Mouse (Mus musculus) heart, embryonic 12.5 days (tissue): ENCODE results near the gene Dicer1. TPM values are rescaled to one million over a fixed set of nuclear protein-coding genes. Genes with fewer than 3 reads are reported as not detected.
A peak's percentile ranks its signal among the peaks of the same experiment; 100 is the strongest.

Experiments used
- ATAC-seq: fragments of 200-750 bp; cut with Nextera tagmentation; 2 replicates; pipeline ENCODE4 v1.8.0; 2017; ENCODE audit warnings: moderate TSS enrichment, moderate library complexity; ENCODE audit not compliant: insufficient number of reproducible peaks, low FRiP score
- H3K27ac ChIP-seq: fragments of 300-500 bp; sonication (generic); 2 replicates; pipeline ENCODE4 v1.5.1; 2016; ENCODE audit warnings: mild to moderate bottlenecking, moderate library complexity; ENCODE audit not compliant: poor library complexity, severe bottlenecking
- H3K27me3 ChIP-seq: fragments of 300-500 bp; sonication (generic); replicated peaks from 2 replicates; pipeline ENCODE4 v1.6.1; 2016; ENCODE audit warnings: mild to moderate bottlenecking, moderate library complexity
- H3K36me3 ChIP-seq: fragments of 300-500 bp; sonication (generic); 2 replicates; pipeline ENCODE4 v1.6.1; 2016; ENCODE audit warnings: mild to moderate bottlenecking, moderate library complexity
- H3K4me1 ChIP-seq: fragments of 300-500 bp; sonication (generic); replicated peaks from 2 replicates; pipeline ENCODE4 v1.6.1; 2016; ENCODE audit warnings: mild to moderate bottlenecking
- H3K4me2 ChIP-seq: fragments of 300-500 bp; sonication (generic); 2 replicates; pipeline ENCODE4 v1.6.1; 2016; ENCODE audit warnings: mild to moderate bottlenecking, moderate library complexity
- H3K4me3 ChIP-seq: fragments of 300-500 bp; sonication (generic); 2 replicates; pipeline ENCODE4 v1.5.1; 2016; ENCODE audit warnings: mild to moderate bottlenecking
- H3K9ac ChIP-seq: fragments of 300-500 bp; sonication (generic); 2 replicates; pipeline ENCODE4 v1.6.1; 2016; ENCODE audit warnings: mild to moderate bottlenecking, moderate library complexity
- H3K9me3 ChIP-seq: fragments of 300-500 bp; sonication (generic); replicated peaks from 2 replicates; pipeline ENCODE4 v1.6.1; 2016; ENCODE audit warnings: mild to moderate bottlenecking, moderate library complexity
- WGBS: fragments of 180-500 bp; shearing (Covaris S2); methylation state at CpG from one replicate; pipeline ENCODE4 v1.1.7; 2016; 5-methylcytosine and 5-hydroxymethylcytosine counted together
- polyA plus RNA-seq: library from polyadenylated mRNA; unstranded; fragments of >200 nt; fragmentation: Nextera tagmentation; extraction: Ambion mirVana; gene quantifications from 2 replicates; pipeline ENCODE4 v1.2.1, GENCODE M21; 2016

The Dicer1 gene
- 41.6 and 41.9 TPM in 2 replicates for polyA plus RNA-seq

DNA sequence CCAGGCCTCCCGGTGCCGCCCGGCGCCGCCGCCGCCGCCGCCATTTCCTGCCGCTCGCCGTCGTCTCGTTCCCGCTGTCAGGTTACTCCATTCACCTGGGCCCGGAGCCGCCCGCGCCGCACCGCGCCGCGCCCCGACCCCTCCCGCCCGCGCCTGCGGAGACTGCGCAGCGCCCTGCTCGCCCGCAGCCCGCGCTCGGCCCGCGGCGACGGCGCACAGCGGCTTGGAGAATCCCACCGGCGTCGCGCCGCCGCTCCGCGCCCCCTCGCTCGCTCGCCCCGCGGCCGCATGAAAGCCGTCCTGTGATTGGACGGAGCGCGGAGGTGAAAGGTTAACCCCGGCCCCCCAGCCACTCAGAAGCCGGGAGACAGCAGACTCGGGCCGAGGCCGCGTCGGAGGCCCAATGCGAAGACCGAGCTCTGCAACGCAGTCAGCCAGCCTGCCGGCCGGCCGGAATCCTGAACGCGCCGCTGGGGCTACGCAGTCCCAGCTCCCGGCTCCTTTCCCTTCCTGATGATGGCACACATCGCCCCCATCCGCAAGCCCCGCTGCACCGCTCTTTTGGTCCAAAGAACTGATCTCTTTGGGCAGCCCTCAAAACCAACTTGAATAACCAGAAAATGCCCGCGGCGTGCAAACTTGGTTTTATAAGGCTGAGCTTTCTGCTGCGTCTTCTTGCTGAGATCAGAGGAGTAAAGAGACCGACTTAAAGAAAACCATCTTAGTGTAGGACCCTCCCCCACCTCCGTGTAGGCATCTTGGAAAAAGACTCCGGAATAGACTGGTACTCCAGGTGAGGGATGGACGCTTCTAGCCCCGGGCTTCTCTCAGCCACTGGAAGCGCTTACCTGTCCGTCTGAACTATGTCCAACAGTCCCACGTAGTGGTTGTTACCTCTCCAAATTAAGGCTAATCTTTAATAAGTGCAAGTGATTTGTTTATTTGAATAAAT, at the start of gene Dicer1:
Dicer1 (minus strand) TSS at position 139 of the 952 bp plus-strand sequence.
- Histone ChIP-seq H3K9me3 (no peaks in the 10 kb centered on the region), H3K27me3 (no peaks in the 10 kb centered on the region), H3K9ac (peak within 1 kb of the TSS; percentile 98), H3K36me3 (no peaks in the 10 kb centered on the region), H3K4me2 (peak within 1 kb of the TSS; percentile 88), H3K4me1 (peaks cover 42% of the 10 kb centered on the region), H3K27ac (peak within 1 kb of the TSS; percentile 89), H3K4me3 (peak within 1 kb of the TSS; percentile 90)
- WGBS, result under 1% methylated on average over 93 of the region's 94 CpGs
- peak; percentile 96 for ATAC-seq

DNA sequence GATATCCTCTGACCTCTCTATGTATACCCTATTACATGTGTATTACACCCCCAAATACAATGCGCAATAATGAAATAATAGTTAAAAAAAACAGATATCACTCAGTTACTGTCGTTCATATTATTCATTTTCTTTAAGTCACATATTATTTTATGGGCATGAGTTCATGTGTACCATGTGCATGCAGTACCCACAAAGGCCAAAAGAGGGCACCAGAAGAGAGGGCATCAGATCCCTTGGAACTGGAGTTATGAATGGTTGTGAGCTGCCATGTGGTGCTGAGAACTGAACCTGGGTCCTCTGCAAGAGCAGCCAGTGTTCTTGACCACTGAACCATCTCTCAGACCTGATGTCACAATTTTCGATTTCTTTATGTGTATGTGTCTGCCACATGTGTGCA, 47.6 kb upstream of the Dicer1 start:
- H3K27me3 ChIP-seq, result peaks cover 17% of the 10 kb centered on the region

GRCm38 (mm10) chr12:104797905-104798304, 46.2 kb upstream of the Dicer1 start:
- 90% methylated on average over 6 of the region's 6 CpGs for WGBS
- H3K9ac ChIP-seq, result no peak overlapping the region
- H3K36me3 ChIP-seq, result peaks cover 7% of the 10 kb centered on the region; the same call in 1 of the 2 replicates
- H3K27ac ChIP-seq, result no peak overlapping the region
- no peak overlapping the region for H3K4me3 ChIP-seq
- peaks cover 14% of the 10 kb centered on the region for H3K27me3 ChIP-seq
- ATAC-seq, result no peak
- H3K4me2 ChIP-seq, result no peak overlapping the region
- peaks cover 18% of the 10 kb centered on the region for H3K9me3 ChIP-seq
- H3K4me1 ChIP-seq, result 0 out of 2 replicates have a peak, but pooled peaks cover 3% of the 10 kb centered on the region

More for the DNA sequence above, 47.6 kb upstream of the Dicer1 start:
- no peak for ATAC-seq
- 82% methylated on average over 3 of the region's 3 CpGs for WGBS
- Histone ChIP-seq H3K4me1 (no peaks in the 10 kb centered on the region), H3K4me2 (no peak overlapping the region), H3K9me3 (peaks cover 18% of the 10 kb centered on the region), H3K9ac (no peak overlapping the region), H3K27ac (no peak overlapping the region), H3K4me3 (no peak overlapping the region), H3K36me3 (peaks cover 7% of the 10 kb centered on the region; the same call in 1 of the 2 replicates)

GRCm38 (mm10) chr12:104796635-104797378, 45.1 kb upstream of the Dicer1 start:
- peaks cover 18% of the 10 kb centered on the region for H3K9me3 ChIP-seq
- H3K4me3 ChIP-seq, result no peak overlapping the region
- ATAC-seq, result no peak
- H3K36me3 ChIP-seq, result peaks cover 7% of the 10 kb centered on the region; the same call in 1 of the 2 replicates
- H3K27me3 ChIP-seq, result peaks cover 13% of the 10 kb centered on the region
- no peak overlapping the region for H3K27ac ChIP-seq
- 0 out of 2 replicates have a peak, but pooled peaks cover 3% of the 10 kb centered on the region for H3K4me1 ChIP-seq
- 81% methylated on average over 11 of the region's 11 CpGs for WGBS
- no peak overlapping the region for H3K9ac ChIP-seq
- no peak overlapping the region for H3K4me2 ChIP-seq

DNA sequence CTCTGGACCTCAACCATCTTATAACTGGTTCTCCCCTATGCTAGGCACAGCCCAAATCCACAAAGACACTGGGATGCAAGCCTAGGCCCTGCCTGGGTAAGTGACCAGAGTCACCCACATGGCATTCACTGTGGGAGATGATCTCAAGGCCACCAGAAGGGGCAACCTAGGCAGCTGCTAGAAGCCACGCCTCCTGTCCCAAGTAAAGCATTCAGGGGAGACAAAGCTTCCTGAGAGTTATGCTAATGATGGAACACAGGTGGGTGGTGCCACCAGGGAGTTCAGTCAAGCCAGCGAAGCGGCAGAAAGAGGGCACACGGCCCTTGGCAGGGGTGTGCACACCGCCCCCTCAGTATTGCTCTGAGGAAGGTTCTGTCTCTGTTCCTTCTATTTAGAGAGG, 43.2 kb upstream of the Dicer1 start:
- Histone ChIP-seq H3K27ac (no peak overlapping the region), H3K4me1 (0 out of 2 replicates have a peak, but pooled peaks cover 3% of the 10 kb centered on the region), H3K36me3 (peaks cover 7% of the 10 kb centered on the region; the same call in 1 of the 2 replicates), H3K4me3 (no peak overlapping the region), H3K4me2 (no peak overlapping the region), H3K9ac (no peak overlapping the region), H3K9me3 (peaks cover 17% of the 10 kb centered on the region), H3K27me3 (peaks cover 13% of the 10 kb centered on the region)
- ATAC-seq, result no peak
- 76% methylated on average over 5 of the region's 5 CpGs for WGBS

DNA sequence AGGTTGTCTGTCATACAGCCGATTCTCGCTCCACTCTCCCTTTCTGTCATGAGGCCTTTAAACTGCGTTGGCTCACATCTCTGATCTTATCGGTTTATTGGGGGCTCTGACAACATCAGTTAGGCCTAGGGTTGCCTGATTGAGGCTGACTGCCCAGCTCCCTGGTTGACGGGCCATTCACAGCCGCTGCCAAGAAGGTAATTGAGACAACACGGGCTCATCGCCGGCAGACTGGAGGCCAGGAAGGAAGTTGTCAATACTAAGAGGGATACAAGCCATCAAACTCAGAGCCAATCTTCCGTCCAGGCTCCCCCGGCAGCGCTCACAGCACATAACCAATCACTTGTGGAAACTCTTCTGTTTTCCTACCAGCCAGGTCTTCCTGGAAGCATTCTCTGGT, 41.7 kb upstream of the Dicer1 start:
- H3K9ac ChIP-seq, result no peak overlapping the region
- H3K27me3 ChIP-seq, result peaks cover 13% of the 10 kb centered on the region
- H3K27ac ChIP-seq, result no peak overlapping the region
- no peaks in the 10 kb centered on the region for H3K36me3 ChIP-seq
- WGBS, result 52% methylated on average over 12 of the region's 12 CpGs
- H3K4me1 ChIP-seq, result 0 out of 2 replicates have a peak, but pooled peaks cover 3% of the 10 kb centered on the region
- no peak overlapping the region for H3K4me3 ChIP-seq
- peaks cover 7% of the 10 kb centered on the region for H3K9me3 ChIP-seq
- ATAC-seq, result no peak
- H3K4me2 ChIP-seq, result no peak overlapping the region

DNA sequence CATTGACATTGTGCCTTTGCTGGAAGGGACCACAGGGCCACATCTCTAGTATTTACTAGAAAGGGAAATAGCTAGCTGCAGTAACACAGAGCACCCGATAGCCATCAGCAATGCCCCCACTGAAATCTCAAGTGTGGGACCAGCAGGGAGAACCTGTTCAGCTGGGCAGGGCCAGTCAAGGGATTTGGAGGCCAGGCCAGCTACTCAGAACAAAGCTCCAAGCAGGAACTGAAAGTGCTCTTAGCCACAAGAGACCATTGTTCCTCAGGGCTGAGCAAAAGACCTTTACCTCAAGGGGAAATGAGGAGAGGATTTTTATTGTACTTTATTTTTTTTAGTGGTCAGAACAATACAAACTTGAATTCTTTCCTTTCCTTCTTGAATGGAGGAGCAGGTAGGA, 25.9 kb upstream of the Dicer1 start:
- H3K9me3 ChIP-seq, result no peaks in the 10 kb centered on the region
- no peak overlapping the region for H3K9ac ChIP-seq
- H3K4me2 ChIP-seq, result no peak overlapping the region
- WGBS, result 83% methylated on average over 1 of the region's 1 CpGs
- no peak overlapping the region for H3K4me3 ChIP-seq
- H3K27me3 ChIP-seq, result 0 out of 2 replicates have a peak, but pooled peaks cover 2% of the 10 kb centered on the region
- no peaks in the 10 kb centered on the region for H3K36me3 ChIP-seq
- no peak overlapping the region for H3K27ac ChIP-seq
- no peak for ATAC-seq
- H3K4me1 ChIP-seq, result no peaks in the 10 kb centered on the region

DNA sequence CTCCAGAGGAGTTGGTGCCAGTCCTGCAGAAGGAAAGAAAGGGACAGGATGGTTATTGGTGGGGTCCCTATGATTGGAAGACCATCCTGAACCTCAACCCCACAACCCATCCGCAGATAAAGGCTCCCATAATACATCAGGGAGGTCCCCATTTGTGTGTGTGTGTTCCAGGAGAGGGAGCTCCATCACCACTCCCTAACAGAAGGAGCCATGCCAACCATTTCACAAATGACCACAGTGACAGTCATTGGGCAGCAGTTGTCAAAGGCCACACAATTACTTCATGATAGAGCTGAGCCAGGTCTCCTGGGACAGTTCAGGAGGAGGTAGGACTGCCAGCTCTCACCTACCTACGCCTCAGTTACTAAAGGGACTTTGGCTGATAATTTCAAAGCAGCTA, 20.2 kb upstream of the Dicer1 start:
- Histone ChIP-seq H3K4me3 (no peak overlapping the region), H3K4me2 (no peak overlapping the region), H3K27me3 (no peaks in the 10 kb centered on the region; the same call in 1 of the 2 replicates), H3K36me3 (no peaks in the 10 kb centered on the region), H3K27ac (no peak overlapping the region), H3K9me3 (no peaks in the 10 kb centered on the region), H3K9ac (no peak overlapping the region), H3K4me1 (no peaks in the 10 kb centered on the region)
- ATAC-seq, result no peak
- 66% methylated on average over 2 of the region's 2 CpGs for WGBS

- Histone ChIP-seq H3K4me1 (peaks cover 8% of the 10 kb centered on the region), H3K9ac (no peak overlapping the region), H3K4me2 (no peak overlapping the region), H3K36me3 (no peaks in the 10 kb centered on the region), H3K27ac (no peak overlapping the region), H3K9me3 (no peaks in the 10 kb centered on the region), H3K4me3 (no peak overlapping the region), H3K27me3 (no peaks in the 10 kb centered on the region; the same call in 1 of the 2 replicates)
- no peak for ATAC-seq
- 76% methylated on average over 10 of the region's 10 CpGs for WGBS
Measured at GRCm38 (mm10) chr12:104769201-104769785, 17.5 kb upstream of the Dicer1 start.

GRCm38 (mm10) chr12:104767183-104767582, 15.4 kb upstream of the Dicer1 start:
- Histone ChIP-seq H3K4me2 (no peak overlapping the region), H3K9ac (no peak overlapping the region), H3K4me3 (no peak overlapping the region), H3K27ac (no peak overlapping the region), H3K36me3 (no peaks in the 10 kb centered on the region), H3K4me1 (peaks cover 8% of the 10 kb centered on the region), H3K27me3 (no peaks in the 10 kb centered on the region; the same call in 1 of the 2 replicates), H3K9me3 (no peaks in the 10 kb centered on the region)
- no peak for ATAC-seq
- WGBS, result 62% methylated on average over 4 of the region's 4 CpGs
